Mouse (Mus musculus) layer of hippocampus, postnatal 14 days (tissue): ENCODE measurements around the gene Wfs1. TPM values are rescaled to one million over a fixed set of nuclear protein-coding genes. Genes with fewer than 3 reads are reported as not detected.

Experiments used
- DNase-seq, 2 experiments: peaks; one replicate each; pipeline ENCODE4 v3.0.0; 2021 to 2022; ENCODE audit warnings: low spot score in 2 of 2, mixed read lengths in 1 of 2
- total RNA-seq, 2 experiments: library from RNA; stranded (reverse); gene quantifications; 2 replicates each; pipeline ENCODE4 v1.2.3; 2021

The Wfs1 gene
- total RNA-seq, 2 experiments from 2014 or later: 115 to 126 TPM

DNA sequence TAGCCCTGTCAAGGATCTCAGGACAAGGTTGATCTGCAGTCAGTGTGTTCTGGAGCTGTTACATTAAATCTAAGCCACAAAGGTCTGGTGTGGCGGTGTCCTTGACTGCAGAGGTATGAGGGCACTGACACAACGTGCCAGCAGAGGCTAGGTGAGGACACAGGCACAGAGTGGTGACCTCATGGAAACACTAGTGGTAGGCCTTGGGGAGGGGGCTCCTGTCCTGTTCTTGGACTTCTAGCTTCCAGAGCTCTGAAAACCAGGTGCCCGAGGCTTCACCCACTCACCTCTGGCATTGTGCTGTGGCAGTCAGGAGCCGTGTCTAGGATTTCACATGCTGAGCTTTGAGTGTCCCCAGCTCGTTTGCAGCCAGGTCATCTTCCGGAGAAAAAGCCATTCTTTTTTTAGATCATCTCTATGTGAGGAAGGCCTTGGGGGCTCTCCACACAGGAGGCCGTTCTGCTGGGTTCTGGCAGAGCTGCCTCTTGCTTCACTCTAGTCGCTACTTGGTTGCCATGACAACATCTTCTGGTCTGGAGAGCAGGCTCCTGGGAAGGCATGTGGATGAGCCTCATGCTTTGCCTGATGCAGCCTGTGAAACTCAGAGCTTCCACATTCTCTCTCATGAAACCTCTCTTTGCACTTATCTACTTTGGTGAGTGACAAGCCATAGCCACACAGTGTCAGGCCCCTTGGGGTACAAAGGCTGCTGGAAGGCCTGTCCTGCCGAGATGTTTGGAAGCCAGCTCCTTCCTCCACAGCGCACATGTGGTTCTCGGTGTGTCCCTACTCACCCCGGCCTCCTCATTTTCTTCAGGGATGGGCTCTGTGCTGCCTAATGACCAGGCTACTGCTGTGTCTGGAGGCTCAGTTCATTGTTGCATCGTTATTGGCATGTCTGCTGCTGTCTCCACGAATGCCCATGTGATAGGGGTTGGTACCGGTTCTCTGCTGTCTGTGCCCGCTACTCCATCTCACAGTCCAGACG is 53.2 kb downstream of the Wfs1 start:
- DNase-seq: peak in 1 of 2 experiments; percentile 50

DNA sequence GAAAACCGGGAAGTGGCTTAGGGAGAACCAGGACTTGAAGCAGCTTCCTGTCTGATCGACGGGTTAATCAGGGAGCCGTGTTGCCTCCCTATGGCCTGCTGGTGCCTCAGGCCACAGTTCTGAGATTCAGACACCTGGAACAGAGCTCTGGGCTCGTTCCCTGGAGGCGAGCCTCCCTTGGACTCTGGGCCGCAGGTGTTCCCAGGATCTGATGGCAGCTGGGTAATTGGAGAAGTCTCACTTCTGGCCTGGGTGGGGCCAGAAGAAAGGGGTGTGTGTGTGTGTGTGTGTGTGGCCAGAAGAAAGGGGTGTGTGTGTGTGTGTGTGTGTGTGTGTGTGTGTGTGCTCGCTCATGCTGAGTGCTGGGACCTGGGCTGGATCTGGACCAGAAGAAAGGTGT is 55.6 kb downstream of the Wfs1 start:
- DNase-seq: no peak

DNA sequence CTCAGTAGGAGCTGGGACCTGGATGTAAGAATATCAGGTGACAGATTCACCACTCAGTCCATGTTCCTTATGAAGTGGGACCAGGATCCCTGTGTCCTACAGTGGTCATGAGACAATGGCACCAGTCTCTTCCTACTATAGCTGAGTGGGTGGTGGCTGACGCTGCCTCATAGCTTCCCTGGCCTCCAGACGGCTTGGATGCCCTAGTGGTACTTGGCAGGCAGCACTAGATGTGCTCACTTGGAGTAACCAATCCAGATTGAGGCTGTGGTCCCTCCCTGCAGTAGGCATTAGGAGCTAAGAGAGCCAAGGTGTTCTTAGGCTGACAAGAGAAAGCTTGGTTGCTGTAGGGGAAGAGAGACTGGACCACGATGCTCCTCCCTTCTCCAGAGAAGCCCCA is 59.6 kb downstream of the Wfs1 start:
- no peak for DNase-seq

DNA sequence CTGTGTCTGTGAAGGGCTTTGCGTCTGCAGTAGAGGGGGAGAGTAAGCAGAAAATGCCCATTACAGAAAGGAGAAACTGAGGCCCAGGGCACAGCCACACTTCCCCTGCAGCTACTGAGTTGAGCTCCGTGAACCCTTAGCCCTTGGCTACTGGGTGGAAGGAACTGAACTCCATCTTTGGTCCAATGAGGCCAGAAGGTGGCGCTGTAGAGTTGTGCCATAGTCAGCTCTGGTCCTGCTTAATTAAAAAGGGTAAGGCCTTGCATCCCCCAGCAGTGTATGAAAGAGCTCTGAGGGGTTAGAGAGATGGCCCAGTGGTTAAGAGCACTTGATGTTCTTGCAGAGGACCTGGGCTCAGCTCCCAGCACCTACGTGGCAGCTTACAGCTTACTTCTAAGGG is 60.3 kb downstream of the Wfs1 start:
- no peak for DNase-seq

DNA sequence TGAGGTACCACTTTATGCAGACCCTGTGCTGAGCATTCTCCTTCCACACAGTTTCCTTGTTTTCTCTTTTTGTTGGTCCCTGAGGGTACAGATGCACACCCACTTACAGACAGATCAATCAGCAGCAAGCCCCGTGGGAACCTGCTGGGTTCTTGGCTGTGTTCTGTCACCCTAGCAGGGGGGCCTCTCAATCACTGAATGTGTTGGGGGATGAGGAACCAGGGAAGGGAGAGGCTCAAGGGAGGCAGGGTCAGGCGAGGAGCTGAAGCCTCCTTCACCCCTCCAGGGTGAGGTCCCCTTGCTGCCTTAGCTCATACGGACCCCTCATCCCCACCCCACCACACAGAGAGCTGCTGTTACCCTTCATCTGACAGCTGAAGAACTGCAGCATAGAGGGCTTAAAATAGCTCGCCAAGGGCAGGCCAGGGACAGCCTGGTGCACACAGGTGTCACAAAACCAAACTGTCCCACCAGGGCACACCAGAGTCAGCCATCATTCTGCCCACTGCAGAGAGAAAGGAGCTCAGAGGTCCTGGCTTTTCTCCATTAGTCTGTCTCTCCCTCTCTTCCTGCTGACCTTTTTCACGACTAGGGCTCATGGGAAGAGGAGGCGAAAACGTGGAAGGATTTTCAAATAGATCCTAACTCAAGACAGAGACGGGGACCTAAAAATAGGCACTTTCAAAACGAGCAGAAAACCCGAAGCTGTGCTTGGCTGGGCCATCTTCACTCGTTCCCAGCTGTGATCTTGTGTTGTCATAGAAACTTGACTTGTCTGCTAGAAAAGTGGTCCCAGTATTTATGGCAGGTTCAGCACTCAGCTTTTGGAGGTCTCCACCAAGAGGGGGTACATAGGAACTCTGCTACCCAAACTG is 64.9 kb downstream of the Wfs1 start:
- peak in 1 of 2 experiments; percentile 51 for DNase-seq

DNA sequence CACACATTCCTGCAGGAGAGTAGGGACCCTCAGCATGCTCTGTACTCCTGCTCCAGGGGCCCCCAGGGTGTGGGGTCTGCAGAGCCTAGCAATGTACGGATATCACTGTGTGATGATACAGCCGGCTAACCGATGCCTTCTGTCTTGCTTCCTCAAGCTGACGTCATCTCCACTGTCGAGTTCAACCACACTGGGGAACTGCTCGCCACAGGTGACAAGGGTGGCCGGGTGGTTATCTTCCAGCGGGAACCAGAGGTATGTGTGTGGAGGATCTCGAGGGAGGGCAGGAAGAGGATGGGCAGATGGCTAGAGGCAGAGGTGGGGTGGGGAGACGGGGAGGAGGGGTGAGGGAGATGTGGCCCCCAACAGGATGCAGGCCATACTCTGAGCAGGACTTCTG is 66.2 kb downstream of the Wfs1 start:
- no peak for DNase-seq

DNA sequence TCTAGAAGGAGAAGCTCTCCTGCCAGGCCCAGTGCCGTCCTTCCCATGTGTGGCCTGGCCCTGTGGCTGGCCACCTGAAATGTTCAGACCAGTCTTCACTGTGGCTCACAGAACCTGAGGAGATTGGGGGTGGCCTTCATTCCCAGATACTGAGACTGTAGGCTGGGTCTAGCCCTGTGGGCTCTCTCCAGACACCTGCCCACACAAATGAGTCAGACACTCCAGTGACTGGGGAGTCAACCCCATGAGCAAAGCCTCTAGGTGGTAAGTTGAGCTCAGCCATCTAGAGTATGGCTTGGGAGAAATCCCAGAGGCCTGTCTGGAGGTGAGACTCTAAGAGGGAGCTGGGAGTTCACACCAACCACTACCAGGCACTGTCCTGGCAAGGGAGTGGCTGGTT is 67.1 kb downstream of the Wfs1 start:
- no peak for DNase-seq

DNA sequence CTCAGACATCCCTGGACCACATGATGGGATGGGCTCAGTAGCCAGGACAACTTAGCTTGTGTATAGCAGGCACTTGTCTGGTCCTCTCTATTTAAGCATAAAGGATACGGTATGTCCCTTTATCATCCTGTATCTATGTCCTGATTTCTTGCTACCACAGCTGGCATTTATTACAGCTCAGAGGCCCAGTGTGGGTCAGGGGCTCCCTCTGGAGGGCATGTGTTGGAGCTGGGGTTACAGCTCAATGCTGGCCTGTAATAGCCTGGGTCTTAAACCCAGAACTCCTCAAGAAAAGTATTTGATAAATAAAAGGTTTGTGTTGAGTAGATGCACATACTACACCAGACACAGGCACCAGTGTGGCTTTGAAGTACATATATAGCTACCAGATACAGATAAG is 68.9 kb downstream of the Wfs1 start:
- no peak for DNase-seq

DNA sequence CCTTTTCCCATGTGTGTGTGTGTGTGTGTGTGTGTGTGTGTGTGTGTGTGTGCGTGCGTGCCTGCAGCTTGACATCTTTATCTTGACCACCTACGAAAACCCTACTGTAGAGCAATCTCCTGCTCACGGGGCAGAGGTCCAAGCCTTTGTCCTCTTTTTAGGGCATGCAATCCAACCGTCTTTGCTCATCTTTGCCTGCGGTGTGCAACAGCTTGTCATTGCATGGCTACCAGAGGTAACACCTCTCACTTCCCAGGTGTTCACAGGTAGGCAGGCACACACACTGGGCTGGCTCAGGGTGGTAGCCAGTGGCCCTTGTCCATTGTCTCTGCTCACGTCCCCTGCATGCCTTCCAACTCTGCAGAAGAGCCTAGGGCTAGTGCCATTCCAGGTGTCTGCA is 71.0 kb downstream of the Wfs1 start:
- DNase-seq: no peak

DNA sequence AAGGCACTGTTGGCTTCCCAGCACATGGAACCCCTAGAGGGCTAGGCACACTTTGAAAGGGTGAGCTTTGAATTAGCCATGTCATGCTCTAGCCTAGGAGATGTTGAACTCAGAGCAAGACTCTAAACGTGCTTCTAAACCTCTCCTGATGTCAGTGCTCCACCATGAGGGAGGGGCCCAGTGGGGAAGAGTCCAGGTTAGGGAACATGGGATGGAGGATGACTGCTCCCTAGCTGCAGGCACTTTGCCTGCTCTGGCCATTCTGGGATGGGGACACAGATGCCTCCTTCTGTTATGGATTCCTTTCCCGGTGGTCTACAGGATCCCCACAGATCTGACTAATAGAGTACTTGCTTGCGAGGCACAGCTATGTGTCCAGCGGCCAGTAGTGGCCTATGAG is 71.8 kb downstream of the Wfs1 start:
- DNase-seq: no peak

DNA sequence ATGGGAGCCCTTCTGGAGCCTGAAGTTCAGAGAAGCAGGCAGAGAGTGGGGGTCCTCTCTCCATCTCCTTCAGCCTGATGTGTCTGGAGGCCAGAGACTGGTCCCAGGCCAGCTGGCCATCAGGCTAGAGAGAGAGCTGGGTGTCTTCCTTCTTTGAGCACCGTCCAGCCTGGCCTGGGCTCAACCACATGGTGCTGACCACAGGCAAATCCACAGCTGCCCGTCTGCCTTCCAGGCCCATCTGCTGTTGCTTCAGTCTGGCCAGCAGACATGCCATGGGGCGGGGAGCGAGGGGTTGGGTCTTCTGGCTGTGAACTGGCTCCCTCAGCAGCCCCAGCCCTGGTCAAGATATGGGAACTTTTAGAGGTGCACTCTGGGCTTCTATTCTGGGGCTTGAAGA is 72.4 kb downstream of the Wfs1 start:
- DNase-seq: no peak

Other genes starting within 250 kb of the Wfs1 start
- gene Bloc1s4, start 240.6 kb downstream of the Wfs1 start, total RNA-seq: 10 to 100 TPM; 19.9 to 21.0 TPM
- 100 to 1,000 TPM; 537 to 543 TPM for gene Mrfap1, start 192.4 kb downstream of the Wfs1 start, total RNA-seq
- gene Man2b2, start 158.6 kb downstream of the Wfs1 start, total RNA-seq: 10 to 100 TPM; 19.6 to 20.1 TPM
- gene Ppp2r2c, start 120.7 kb downstream of the Wfs1 start, total RNA-seq: 100 to 1,000 TPM; 355 to 364 TPM
- 10 to 100 TPM; 17.5 to 21.6 TPM for gene Gm1043, start 96.2 kb upstream of the Wfs1 start, total RNA-seq